Mouse (Mus musculus): ENCODE data around the gene Fbxo47.

GRCm38 (mm10) chr11:97923639-97924038 is 39.7 kb upstream of the Fbxo47 start:
- TF ChIP-seq CTCF (conservative IDR thresholded peaks at IDR 0.05; ENCODE audit: low read length) (no peak), NANOG (IDR thresholded peaks at IDR 0.05; ENCODE audit: borderline replicate concordance, low read length) (no peak), POU5F1 (IDR thresholded peaks at IDR 0.05; ENCODE audit: borderline replicate concordance, low read length) (no peak)

Measured in E14TG2a.4 (cell line).